Mouse (Mus musculus): ENCODE measurements around the gene Gm10096.
"Not testable (repeated sequence)": the region's sequence is repeated elsewhere in the genome, so short reads cannot be mapped to it uniquely, and the experiment has no call there.

The Gm10096 gene

DNA sequence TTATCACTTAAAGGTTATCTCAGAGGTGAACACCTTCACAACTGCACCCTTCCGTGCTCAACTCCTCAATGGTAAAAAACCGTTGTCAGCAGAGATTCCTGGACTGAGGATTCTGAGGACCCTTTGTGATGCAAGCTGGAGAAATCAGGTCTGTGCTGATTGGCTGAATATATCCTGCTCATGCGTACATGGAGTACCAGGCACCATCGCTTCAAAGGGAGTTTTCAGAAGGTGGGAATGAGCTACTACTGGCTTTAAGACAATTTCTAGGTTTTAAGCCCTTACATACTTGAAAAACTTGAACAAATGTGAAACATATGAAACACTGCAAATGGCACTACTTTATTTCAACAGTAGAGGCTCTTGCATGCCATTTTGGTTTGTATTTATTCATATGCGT, at the start of gene Gm10096:
Gene Gm10096 (minus strand): TSS at position 101 of the 400 bp plus-strand sequence.
- not testable (repeated sequence) for DNase-seq
